Mouse (Mus musculus): Measurements from ENCODE around the gene Cdnf.

- TF ChIP-seq CTCF (IDR thresholded peaks at IDR 0.05; ENCODE audit: insufficient read depth, low read depth, low read length) (no peak), POLR2A (IDR thresholded peaks at IDR 0.05; ENCODE audit: insufficient read depth, low read depth, low read length) (no peak)
Measured at GRCm38 (mm10) chr2:3546055-3546454, 33.2 kb downstream of the Cdnf start.
